Mouse (Mus musculus) liver, postnatal 0 days (tissue): ENCODE data around the gene Eif2a.

Experiments
- CTCF ChIP-seq: sonication (generic); IDR thresholded peaks from 2 replicates; pipeline ENCODE4 v1.5.1; 2016; ENCODE audit warnings: antibody characterized with exemption, low read depth
- EP300 ChIP-seq: IDR thresholded peaks from 2 replicates; pipeline ENCODE4 v1.6.1; 2016; ENCODE audit warnings: antibody characterized with exemption, low read depth, mild to moderate bottlenecking

DNA sequence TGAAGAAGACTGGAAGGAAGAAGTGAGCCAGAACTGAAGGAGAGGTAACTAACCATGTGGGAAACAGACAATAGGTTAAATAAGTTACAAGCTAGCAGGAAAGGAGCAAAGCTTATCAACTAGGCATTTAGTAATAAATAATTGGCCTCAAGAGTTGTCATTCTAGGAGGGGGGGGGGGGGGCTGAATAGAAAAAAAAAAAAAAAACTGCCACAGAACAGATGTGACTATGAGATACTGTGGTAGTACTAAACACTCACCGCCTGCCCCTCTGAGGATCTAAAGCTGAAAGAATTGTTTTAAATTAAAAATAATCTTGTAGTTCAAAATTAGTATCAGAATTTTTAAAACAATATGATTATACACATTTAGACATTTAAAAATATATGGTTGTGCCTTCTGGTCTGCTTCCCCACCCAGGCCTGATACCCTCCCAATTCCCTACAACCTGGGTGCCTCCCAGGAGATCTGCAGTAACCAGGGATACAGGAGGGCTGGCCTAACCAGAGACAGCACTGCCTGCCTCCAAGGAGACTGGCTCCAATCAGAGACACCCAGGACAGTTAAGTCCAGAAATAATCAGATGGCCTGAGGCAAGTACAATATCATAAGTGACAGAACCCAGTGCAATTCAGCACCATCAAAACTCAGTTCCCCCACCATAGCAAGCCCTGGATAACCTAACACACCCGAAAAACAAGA lies 46.7 kb upstream of the Eif2a start:
- TF ChIP-seq EP300: no peak
- no peak for TF ChIP-seq CTCF
